Mouse (Mus musculus): ENCODE data around the gene Herpud2. TPM values are rescaled to one million over a fixed set of nuclear protein-coding genes. Genes with fewer than 3 reads are reported as not detected.

Gene Herpud2
- polyA plus RNA-seq (2017; shearing (Covaris generic)): 10 to 100 TPM; 84.1 to 85.2 TPM

DNA sequence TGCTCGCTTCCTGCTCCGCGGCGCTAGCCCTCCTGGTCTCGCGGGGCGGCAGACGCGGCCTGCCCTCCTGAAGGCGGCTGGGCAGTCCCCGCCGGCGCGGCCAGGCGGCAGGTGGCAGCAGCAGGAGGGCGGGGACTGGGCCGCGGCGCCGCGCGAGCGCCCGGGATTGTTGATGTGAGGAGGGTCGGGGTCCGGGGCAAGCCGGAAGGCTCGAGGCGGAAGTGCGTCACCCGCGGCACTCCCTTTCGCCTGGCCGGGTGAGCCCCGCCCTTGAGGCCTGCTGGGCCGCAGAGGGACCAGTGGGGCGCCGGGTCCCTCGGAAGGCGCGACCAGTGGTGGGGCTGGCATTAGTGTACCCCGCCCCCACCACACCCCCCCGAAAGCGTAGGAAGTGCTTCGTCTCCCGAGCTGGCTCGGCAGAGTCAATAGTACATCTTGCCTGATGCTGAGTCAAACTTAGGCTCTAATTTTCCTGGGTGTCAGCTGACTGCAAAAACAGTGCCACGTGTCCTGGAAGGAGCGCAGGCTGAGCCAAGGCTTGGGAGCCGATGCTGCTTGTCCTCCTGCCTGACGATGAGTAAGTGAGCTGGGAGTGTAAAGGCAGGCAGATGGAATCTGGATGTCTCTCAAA is at the start of gene Herpud2:
Gene Herpud2 (minus strand): TSS at position 210 of the 631 bp plus-strand sequence.

DNA sequence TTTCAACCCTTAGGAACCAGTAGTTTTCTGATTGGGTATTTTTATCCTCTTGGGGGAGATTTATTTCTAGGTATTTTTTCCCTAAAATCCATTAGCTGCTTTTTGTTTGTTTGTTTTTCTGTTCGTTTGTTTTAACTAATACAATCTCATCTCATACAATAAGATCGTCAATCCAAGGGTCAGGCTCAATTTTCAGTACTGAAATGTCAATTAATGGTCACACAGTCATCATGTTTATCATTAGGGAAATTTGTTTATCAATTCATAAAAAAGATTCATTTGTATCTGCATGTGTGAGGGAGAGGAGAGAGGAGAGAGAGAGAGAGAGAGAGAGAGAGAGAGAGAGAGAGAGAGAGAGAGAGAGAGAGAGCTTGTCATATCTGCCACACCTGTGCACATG is 62.5 kb downstream of the Herpud2 start, which contains the start of gene Gm10181:
Gene Gm10181 (plus strand): TSS at position 301 of the 400 bp plus-strand sequence.

Other genes with a start within 250 kb of the Herpud2 start
- gene Gm10181, start 62.4 kb downstream of the Herpud2 start, polyA plus RNA-seq (2017; shearing (Covaris generic)): not detected
- 100 to 1,000 TPM; 311 to 359 TPM for gene Sept7, start 100.6 kb upstream of the Herpud2 start, polyA plus RNA-seq (2017; shearing (Covaris generic))

Measured in inflammation-experienced regulatory T-cells (primary cell).